Mouse (Mus musculus) embryonic facial prominence, embryonic 13.5 days (tissue): ENCODE data around the gene Krtap9-5. TPM values are rescaled to one million over a fixed set of nuclear protein-coding genes. Genes with fewer than 3 reads are reported as not detected.

Experiments
- ATAC-seq: fragments of 200-750 bp; cut with Nextera tagmentation; 2 replicates; pipeline ENCODE4 v1.8.0; 2017; ENCODE audit warnings: low read depth; ENCODE audit not compliant: insufficient number of reproducible peaks, insufficient read depth, low FRiP score, low TSS enrichment
- H3K27ac ChIP-seq: fragments of 300-500 bp; sonication (generic); 2 replicates; pipeline ENCODE4 v1.5.1; 2015; ENCODE audit warnings: moderate library complexity, mild to moderate bottlenecking, inconsistent platforms
- H3K27me3 ChIP-seq: fragments of 300-500 bp; sonication (generic); 2 replicates; pipeline ENCODE4 v1.6.1; 2015; ENCODE audit warnings: mild to moderate bottlenecking, inconsistent platforms
- H3K36me3 ChIP-seq: fragments of 300-500 bp; sonication (generic); 2 replicates; pipeline ENCODE4 v1.6.1; 2015; ENCODE audit warnings: mild to moderate bottlenecking, inconsistent platforms
- H3K4me1 ChIP-seq: fragments of 300-500 bp; sonication (generic); 2 replicates; pipeline ENCODE4 v1.6.1; 2015; ENCODE audit warnings: inconsistent platforms
- H3K4me2 ChIP-seq: fragments of 300-500 bp; sonication (generic); 2 replicates; pipeline ENCODE4 v1.6.1; 2015; ENCODE audit warnings: moderate library complexity, mild to moderate bottlenecking, inconsistent platforms
- H3K4me3 ChIP-seq: fragments of 300-500 bp; sonication (generic); 2 replicates; pipeline ENCODE4 v1.5.1; 2015; ENCODE audit warnings: mild to moderate bottlenecking, inconsistent platforms
- H3K9ac ChIP-seq: fragments of 300-500 bp; sonication (generic); 2 replicates; pipeline ENCODE4 v1.6.1; 2015; ENCODE audit warnings: mild to moderate bottlenecking, inconsistent platforms
- H3K9me3 ChIP-seq: fragments of 300-500 bp; sonication (generic); 2 replicates; pipeline ENCODE4 v1.6.1; 2016; ENCODE audit warnings: inconsistent platforms
- WGBS: fragments of 180-500 bp; shearing (Covaris S2); methylation state at CpG from one replicate; pipeline ENCODE4 v1.1.7; 2015; ENCODE audit warnings: mixed read lengths; 5-methylcytosine and 5-hydroxymethylcytosine counted together
- polyA plus RNA-seq: library from polyadenylated mRNA; unstranded; fragments of >200 nt; fragmentation: Nextera tagmentation; extraction: Ambion mirVana; gene quantifications from 2 replicates; pipeline ENCODE4 v1.2.1, GENCODE M21; 2015

The Krtap9-5 gene
- polyA plus RNA-seq, 1 experiment from 2014 or later, result not detected

- Histone ChIP-seq H3K36me3 (no peaks in the 10 kb centered on the region), H3K27me3 (peaks cover 29% of the 10 kb centered on the region), H3K9me3 (no peaks in the 10 kb centered on the region), H3K4me3 (no peak overlapping the region), H3K9ac (no peak overlapping the region), H3K4me2 (no peak overlapping the region), H3K4me1 (no peaks in the 10 kb centered on the region), H3K27ac (no peak overlapping the region)
- WGBS, result 93% methylated on average over 3 of the region's 3 CpGs
- ATAC-seq, result no peak
These were observed 40.3 kb downstream of the Krtap9-5 start for GRCm38 (mm10) chr11:99988530-99988929.

GRCm38 (mm10) chr11:99989881-99990405, 41.7 kb downstream of the Krtap9-5 start:
- 88% methylated on average over 6 of the region's 6 CpGs for WGBS
- no peak overlapping the region for H3K27ac ChIP-seq
- no peaks in the 10 kb centered on the region for H3K36me3 ChIP-seq
- no peaks in the 10 kb centered on the region for H3K9me3 ChIP-seq
- H3K4me3 ChIP-seq, result no peak overlapping the region
- H3K4me2 ChIP-seq, result no peak overlapping the region
- no peak for ATAC-seq
- H3K27me3 ChIP-seq, result peaks cover 42% of the 10 kb centered on the region
- no peaks in the 10 kb centered on the region for H3K4me1 ChIP-seq
- no peak overlapping the region for H3K9ac ChIP-seq

DNA sequence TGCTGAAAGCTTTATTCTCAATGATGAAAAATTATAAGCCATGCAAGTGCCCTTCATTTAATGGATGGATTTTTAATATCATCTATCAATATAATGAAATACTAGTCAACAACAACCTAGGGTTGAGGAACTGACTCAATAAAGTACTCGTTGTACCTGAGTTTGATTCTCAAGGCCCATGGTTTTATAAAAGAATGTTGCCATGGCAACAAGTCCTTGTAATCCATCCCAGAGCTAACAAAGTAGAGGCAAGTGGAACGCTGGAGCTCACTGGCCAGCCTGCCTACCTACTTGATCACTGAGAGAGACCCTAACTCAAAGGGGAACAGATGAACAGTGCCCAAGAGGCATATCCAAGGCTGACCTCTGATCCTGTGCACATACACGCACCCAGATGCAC, 42.3 kb downstream of the Krtap9-5 start:
- H3K4me1 ChIP-seq, result no peaks in the 10 kb centered on the region
- no peak for ATAC-seq
- no peaks in the 10 kb centered on the region for H3K9me3 ChIP-seq
- H3K4me2 ChIP-seq, result no peak overlapping the region
- H3K27me3 ChIP-seq, result peaks cover 42% of the 10 kb centered on the region
- H3K36me3 ChIP-seq, result no peaks in the 10 kb centered on the region
- no peak overlapping the region for H3K4me3 ChIP-seq
- no peak overlapping the region for H3K9ac ChIP-seq
- 79% methylated on average over 3 of the region's 3 CpGs for WGBS
- H3K27ac ChIP-seq, result no peak overlapping the region

DNA sequence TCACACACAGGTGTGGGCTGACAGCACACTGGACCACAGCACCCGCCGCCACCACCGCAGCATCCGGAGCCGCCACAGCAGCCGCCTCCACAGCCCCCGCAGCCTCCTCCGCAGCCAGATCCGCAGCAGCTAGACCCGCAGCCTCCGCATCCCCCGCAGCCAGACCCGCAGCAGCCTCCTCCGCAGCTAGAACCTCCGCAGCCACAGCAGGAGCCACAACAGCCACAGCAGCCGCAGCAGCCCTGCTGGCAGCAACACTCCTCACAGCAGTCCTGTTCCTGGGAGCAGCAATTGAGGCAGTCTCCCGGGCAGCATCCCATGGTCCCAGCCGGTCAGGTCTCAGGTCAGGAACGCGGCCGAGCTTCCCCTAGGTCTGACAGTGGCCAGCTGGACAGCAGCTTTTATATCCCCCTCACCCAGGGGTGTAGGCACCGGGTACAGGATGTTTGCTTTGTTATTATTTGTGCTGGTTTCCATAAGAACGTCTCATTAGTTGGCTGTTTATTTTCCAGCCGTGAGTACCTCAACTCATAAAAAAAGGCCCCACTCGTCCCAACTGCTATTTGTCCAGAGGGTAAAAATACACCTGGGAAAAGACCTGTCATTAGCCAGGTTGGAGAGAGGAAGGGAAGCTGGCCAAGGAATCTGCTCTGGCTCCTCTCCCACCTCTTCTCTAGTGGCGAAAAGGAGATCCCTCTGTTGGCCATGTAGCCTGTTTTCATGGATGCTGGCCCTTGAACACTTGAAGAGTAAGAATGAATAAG, 45.5 kb downstream of the Krtap9-5 start, which contains the start of gene Krtap17-1:
Gene Krtap17-1, minus strand, starts transcription at position 375 of the 764 bp plus-strand sequence.
- Histone ChIP-seq H3K36me3 (no peaks in the 10 kb centered on the region), H3K27ac (no peak within 1 kb of the TSS), H3K9me3 (no peaks in the 10 kb centered on the region), H3K4me3 (no peak within 1 kb of the TSS), H3K4me1 (no peaks in the 10 kb centered on the region), H3K9ac (no peak within 1 kb of the TSS), H3K27me3 (peaks cover 40% of the 10 kb centered on the region), H3K4me2 (no peak within 1 kb of the TSS)
- ATAC-seq, result no peak
- WGBS, result 25% methylated on average over 26 of the region's 26 CpGs

DNA sequence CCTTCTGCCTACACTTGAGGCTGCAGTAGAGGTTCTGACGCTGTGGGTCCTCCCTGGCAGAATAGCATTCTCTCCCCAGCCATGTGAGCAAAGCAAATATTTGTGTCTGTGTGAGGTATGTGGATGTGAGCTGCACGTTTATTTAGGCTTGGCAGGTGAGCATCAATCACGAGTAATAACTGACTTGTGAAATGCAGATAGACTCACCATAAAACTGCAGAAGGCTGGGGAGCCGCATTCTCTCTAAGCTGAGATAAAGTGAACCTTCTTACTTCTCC, 46.0 kb downstream of the Krtap9-5 start:
- no peak overlapping the region for H3K4me2 ChIP-seq
- no peak for ATAC-seq
- H3K4me1 ChIP-seq, result no peaks in the 10 kb centered on the region
- no peaks in the 10 kb centered on the region for H3K9me3 ChIP-seq
- H3K27ac ChIP-seq, result no peak overlapping the region
- 67% methylated on average over 4 of the region's 4 CpGs for WGBS
- no peak overlapping the region for H3K4me3 ChIP-seq
- no peaks in the 10 kb centered on the region for H3K36me3 ChIP-seq
- peaks cover 40% of the 10 kb centered on the region for H3K27me3 ChIP-seq
- no peak overlapping the region for H3K9ac ChIP-seq

- Histone ChIP-seq H3K27me3 (peaks cover 21% of the 10 kb centered on the region), H3K9me3 (0 out of 2 replicates have a peak, but pooled peaks cover 3% of the 10 kb centered on the region), H3K4me3 (no peak overlapping the region), H3K36me3 (no peaks in the 10 kb centered on the region), H3K9ac (no peak overlapping the region), H3K4me1 (no peaks in the 10 kb centered on the region), H3K4me2 (no peak overlapping the region), H3K27ac (no peak overlapping the region)
- 90% methylated on average over 7 of the region's 7 CpGs for WGBS
- ATAC-seq, result no peak
These were observed 50.8 kb downstream of the Krtap9-5 start for GRCm38 (mm10) chr11:99999091-99999490.

Other genes with a start within 250 kb of the Krtap9-5 start
- gene Gm14180, start 214.2 kb upstream of the Krtap9-5 start, polyA plus RNA-seq, result not detected in 2 replicates
- not detected in 2 replicates for gene Gm11595, start 175.6 kb upstream of the Krtap9-5 start, polyA plus RNA-seq
- not detected in 2 replicates for gene Krtap4-8, start 167.8 kb upstream of the Krtap9-5 start, polyA plus RNA-seq
- gene Krtap4-9, start 163.3 kb upstream of the Krtap9-5 start, polyA plus RNA-seq, result not detected in 2 replicates
- gene Gm11596, start 155.0 kb upstream of the Krtap9-5 start, polyA plus RNA-seq, result not detected in 2 replicates
- gene Gm11569, start 149.5 kb upstream of the Krtap9-5 start, polyA plus RNA-seq, result not detected in 2 replicates
- not detected in 2 replicates for gene Gm11554, start 144.0 kb upstream of the Krtap9-5 start, polyA plus RNA-seq
- gene Krtap4-13, start 138.6 kb upstream of the Krtap9-5 start, polyA plus RNA-seq, result not detected in 2 replicates
- not detected in 2 replicates for gene Gm11564, start 132.8 kb upstream of the Krtap9-5 start, polyA plus RNA-seq
- not detected in 2 replicates for gene 2300003K06Rik, start 110.4 kb upstream of the Krtap9-5 start, polyA plus RNA-seq
- not detected in 2 replicates for gene Krtap4-16, start 96.9 kb upstream of the Krtap9-5 start, polyA plus RNA-seq
- not detected in 2 replicates for gene Gm11568, start 90.6 kb upstream of the Krtap9-5 start, polyA plus RNA-seq
- not detected in 2 replicates for gene Gm11559, start 84.0 kb upstream of the Krtap9-5 start, polyA plus RNA-seq
- gene Krtap9-1, start 75.1 kb upstream of the Krtap9-5 start, polyA plus RNA-seq, result not detected in 2 replicates
- gene Gm11567, start 69.3 kb upstream of the Krtap9-5 start, polyA plus RNA-seq, result not detected in 2 replicates
- not detected in 2 replicates for gene Krtap31-1, start 40.6 kb upstream of the Krtap9-5 start, polyA plus RNA-seq
- not detected in 2 replicates for gene Gm11565, start 33.7 kb upstream of the Krtap9-5 start, polyA plus RNA-seq
- not detected in 2 replicates for gene Krtap31-2, start 12.2 kb upstream of the Krtap9-5 start, polyA plus RNA-seq
- not detected in 2 replicates for gene Krtap29-1, start 30.6 kb downstream of the Krtap9-5 start, polyA plus RNA-seq
- not detected in 2 replicates for gene Krtap16-1, start 38.1 kb downstream of the Krtap9-5 start, polyA plus RNA-seq
- gene Krtap17-1, start 45.5 kb downstream of the Krtap9-5 start, polyA plus RNA-seq, result 0.48 TPM in 2 replicates
- not detected in 2 replicates for gene Krt33a, start 67.7 kb downstream of the Krtap9-5 start, polyA plus RNA-seq
- not detected in 2 replicates for gene Krt33b, start 81.4 kb downstream of the Krtap9-5 start, polyA plus RNA-seq
- not detected in 2 replicates for gene Krt34, start 93.1 kb downstream of the Krtap9-5 start, polyA plus RNA-seq
- gene Krt31, start 102.1 kb downstream of the Krtap9-5 start, polyA plus RNA-seq, result not detected in 2 replicates
- gene Krt32, start 139.8 kb downstream of the Krtap9-5 start, polyA plus RNA-seq, result 0.36 and 0.70 TPM in 2 replicates
- 1.5 and 2.4 TPM in 2 replicates for gene Krt35, start 147.8 kb downstream of the Krtap9-5 start, polyA plus RNA-seq
- gene Krt36, start 157.2 kb downstream of the Krtap9-5 start, polyA plus RNA-seq, result 0.15 TPM in 1 of 2 replicates, not detected in the other
- 1.1 and 2.2 TPM in 2 replicates for gene Krt13, start 173.1 kb downstream of the Krtap9-5 start, polyA plus RNA-seq
- gene Krt15, start 187.5 kb downstream of the Krtap9-5 start, polyA plus RNA-seq, result 314 and 354 TPM in 2 replicates
- gene Krt19, start 200.2 kb downstream of the Krtap9-5 start, polyA plus RNA-seq, result 44.6 and 57.3 TPM in 2 replicates
- gene Krt9, start 244.8 kb downstream of the Krtap9-5 start, polyA plus RNA-seq, result not detected in 2 replicates